Mouse (Mus musculus): Measurements from ENCODE around the gene Dusp15.

Gene Dusp15

GRCm38 (mm10) chr2:152904127-152904643 is 47.3 kb downstream of the Dusp15 start:
- DNase-seq = no peak

GRCm38 (mm10) chr2:152903586-152903985 is 47.9 kb downstream of the Dusp15 start:
- no peak for DNase-seq

- DNase-seq = no peak
Measured at GRCm38 (mm10) chr2:152902658-152903057, 48.8 kb downstream of the Dusp15 start.

DNA sequence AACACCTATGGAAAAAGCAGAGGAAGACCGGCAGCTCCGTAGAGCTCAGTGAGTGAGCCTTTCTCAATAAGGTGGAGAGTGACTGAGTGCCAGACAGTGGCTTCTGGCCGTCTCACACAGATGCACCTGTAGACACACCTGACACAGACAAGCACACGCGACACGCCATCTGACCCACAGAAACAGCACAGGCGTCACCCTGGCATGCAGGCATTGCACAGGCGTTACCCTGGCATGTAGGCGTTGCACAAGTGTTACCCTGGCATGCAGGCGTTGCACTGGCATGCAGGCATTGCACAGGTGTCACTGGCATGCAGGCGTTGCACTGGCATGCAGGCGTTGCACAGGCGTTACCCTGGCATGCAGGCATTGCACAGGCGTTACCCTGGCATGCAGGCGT is 50.2 kb downstream of the Dusp15 start:
- no peak for DNase-seq

DNA sequence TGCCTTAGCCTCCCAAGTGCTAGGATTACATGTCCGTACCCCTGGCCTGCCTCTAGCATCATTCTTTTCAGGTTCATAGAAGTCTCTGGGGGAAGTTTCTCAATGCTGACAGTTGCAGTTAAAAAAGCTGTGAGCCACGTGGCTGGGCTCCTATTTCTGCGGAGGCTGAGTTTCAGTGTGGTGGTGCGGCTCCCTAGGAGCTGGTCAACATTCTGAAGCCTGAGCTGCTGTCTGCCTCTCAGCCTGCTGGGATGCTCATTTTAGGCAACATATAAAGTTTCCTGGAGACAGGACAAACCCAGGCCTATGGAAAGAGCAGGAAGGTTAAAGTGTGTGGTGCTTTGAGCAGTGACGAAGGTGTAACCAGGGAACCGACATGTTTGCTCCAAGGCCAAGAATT is 52.5 kb downstream of the Dusp15 start:
- no peak for DNase-seq

GRCm38 (mm10) chr2:152896926-152897325 is 54.6 kb downstream of the Dusp15 start:
- DNase-seq = no peak

GRCm38 (mm10) chr2:152895834-152896233 is 55.7 kb downstream of the Dusp15 start:
- peak; percentile 28 to 49 for DNase-seq

Measured in kidney, adult 8-10 months (tissue).